Mouse (Mus musculus): ENCODE results near the gene Gm20219. TPM values are rescaled to one million over a fixed set of nuclear protein-coding genes. Genes with fewer than 3 reads are reported as not detected.
"Not testable (repeated sequence)": the region's sequence is repeated elsewhere in the genome, so short reads cannot be mapped to it uniquely, and the experiment has no call there.

Gm20219 gene
- total RNA-seq, 2 experiments from 2014 or later, result 0.86 to 1.0 TPM

- no peak for DNase-seq (ENCODE audit: low spot score in 2 of 2)
Measured at GRCm38 (mm10) chr17:56514916-56515315, 39.3 kb downstream of the Gm20219 start.

- no peak for DNase-seq (ENCODE audit: low spot score in 2 of 2)
Measured at GRCm38 (mm10) chr17:56514330-56514729, 39.9 kb downstream of the Gm20219 start.

- no peak for DNase-seq (ENCODE audit: low spot score in 2 of 2)
Measured at GRCm38 (mm10) chr17:56512310-56512709, 41.9 kb downstream of the Gm20219 start, which contains the start of gene Znrf4. TSS of gene Znrf4 (minus strand) at chr17:56512431.

- no peak for DNase-seq (ENCODE audit: low spot score in 2 of 2)
Measured at GRCm38 (mm10) chr17:56511707-56512090, 42.5 kb downstream of the Gm20219 start.

GRCm38 (mm10) chr17:56510970-56511706, 43.0 kb downstream of the Gm20219 start:
- no peak for DNase-seq (ENCODE audit: low spot score in 2 of 2)

- DNase-seq (ENCODE audit: low spot score in 2 of 2), result no peak
Measured at GRCm38 (mm10) chr17:56510473-56510969, 43.7 kb downstream of the Gm20219 start.

- no peak for DNase-seq (ENCODE audit: low spot score in 2 of 2)
Measured at GRCm38 (mm10) chr17:56509707-56510472, 44.3 kb downstream of the Gm20219 start.

- DNase-seq (ENCODE audit: low spot score in 2 of 2), result no peak
Measured at GRCm38 (mm10) chr17:56509021-56509640, 45.1 kb downstream of the Gm20219 start.

GRCm38 (mm10) chr17:56507161-56508068, 46.8 kb downstream of the Gm20219 start:
- peak; percentile 86 to 89 for DNase-seq (ENCODE audit: low spot score in 2 of 2)

- peak in 1 of 2 experiments; percentile 13 for DNase-seq (ENCODE audit: low spot score in 2 of 2)
Measured at GRCm38 (mm10) chr17:56506417-56507065, 47.6 kb downstream of the Gm20219 start.

GRCm38 (mm10) chr17:56505401-56505800, 48.8 kb downstream of the Gm20219 start:
- peak in 1 of 2 experiments; percentile 14 for DNase-seq (ENCODE audit: low spot score in 2 of 2)

- DNase-seq (ENCODE audit: low spot score in 2 of 2), result no peak
Measured at GRCm38 (mm10) chr17:56502526-56502925, 51.7 kb downstream of the Gm20219 start.

GRCm38 (mm10) chr17:56501635-56502400, 52.4 kb downstream of the Gm20219 start:
- DNase-seq (ENCODE audit: low spot score in 2 of 2), result not testable (repeated sequence)

Other genes with a start within 250 kb of the Gm20219 start
- 10 to 100 TPM; 31.9 to 39.9 TPM for gene Kdm4b, start 228.3 kb downstream of the Gm20219 start, total RNA-seq (2021)
- 100 to 1,000 TPM; 130 to 188 TPM for gene Ptprs, start 77.9 kb downstream of the Gm20219 start, total RNA-seq (2021)
- not detected for gene Znrf4, start 42.0 kb downstream of the Gm20219 start, total RNA-seq (2021)
- 100 to 1,000 TPM; 117 to 153 TPM for gene Safb2, start 30.2 kb upstream of the Gm20219 start, total RNA-seq (2021)
- gene Safb, start 30.4 kb upstream of the Gm20219 start, total RNA-seq (2021), result 100 to 1,000 TPM; 108 to 136 TPM
- 100 to 1,000 TPM; 360 to 384 TPM for gene 2410015M20Rik, start 55.4 kb upstream of the Gm20219 start, total RNA-seq (2021)
- 100 to 1,000 TPM; 765 to 908 TPM for gene Rpl36, start 59.0 kb upstream of the Gm20219 start, total RNA-seq (2021)
- gene Lonp1, start 72.5 kb upstream of the Gm20219 start, total RNA-seq (2021), result 100 to 1,000 TPM; 458 to 700 TPM
- 1 to 10 TPM; 2.4 to 4.3 TPM for gene Catsperd, start 73.8 kb upstream of the Gm20219 start, total RNA-seq (2021)
- 10 to 100 TPM; 64.9 to 75.7 TPM for gene Ranbp3, start 118.9 kb upstream of the Gm20219 start, total RNA-seq (2021)
- 100 to 1,000 TPM; 276 to 402 TPM for gene Ndufa11, start 163.4 kb upstream of the Gm20219 start, total RNA-seq (2021)
- 10 to 100 TPM; 20.1 to 26.1 TPM for gene Vmac, start 163.6 kb upstream of the Gm20219 start, total RNA-seq (2021)
- gene Nrtn, start 203.1 kb upstream of the Gm20219 start, total RNA-seq (2021), result 1 to 10 TPM; 3.4 to 4.0 TPM
- 10 to 100 TPM; 28.3 to 31.3 TPM for gene Dus3l, start 210.4 kb upstream of the Gm20219 start, total RNA-seq (2021)
- gene Prr22, start 215.9 kb upstream of the Gm20219 start, total RNA-seq (2021), result under 1 TPM; 0.48 to 0.93 TPM